Mouse (Mus musculus) urinary bladder, adult 2 months (tissue): ENCODE results near the gene Ciart. TPM values are rescaled to one million over a fixed set of nuclear protein-coding genes. Genes with fewer than 3 reads are reported as not detected.
"Not testable (repeated sequence)": the region's sequence is repeated elsewhere in the genome, so short reads cannot be mapped to it uniquely, and the experiment has no call there.

ENCODE experiments used
- DNase-seq: peaks from one replicate; pipeline ENCODE4 v3.0.0; 2022; ENCODE audit warnings: low spot score
- polyA plus RNA-seq: library from polyadenylated mRNA; depleted of rRNA; stranded (reverse); fragments of >200 nt; gene quantifications from 2 replicates; pipeline ENCODE4 v1.2.3, GENCODE M21; 2012; rRNA removed

Gene Ciart
- polyA plus RNA-seq, 1 experiment: 37.5 TPM

- DNase-seq: no peak
Observed at GRCm38 (mm10) chr3:95865571-95865970, 16.5 kb downstream of the Ciart start.

- no peak for DNase-seq
Observed at GRCm38 (mm10) chr3:95865050-95865449, 17.0 kb downstream of the Ciart start.

DNA sequence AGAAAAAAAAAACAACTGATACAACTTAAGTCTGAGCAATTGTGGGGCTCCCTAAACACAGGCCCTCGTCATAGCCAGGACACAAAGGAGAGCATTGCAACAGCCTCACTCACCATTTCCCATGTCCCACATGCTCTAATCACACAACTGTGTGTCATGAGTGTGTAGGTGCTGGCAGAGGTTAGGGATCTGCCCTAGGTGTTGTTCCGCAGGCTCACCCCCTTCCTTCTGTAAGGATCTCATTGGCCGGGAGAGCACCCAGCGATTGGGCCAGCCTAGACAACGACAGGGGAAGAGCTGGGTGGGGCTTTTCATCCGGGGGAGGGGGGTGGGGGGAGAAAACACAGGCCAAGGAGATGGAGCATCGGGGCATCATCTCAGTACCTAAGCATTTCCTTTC, 18.5 kb downstream of the Ciart start:
- no peak for DNase-seq

GRCm38 (mm10) chr3:95861796-95862195, 20.3 kb downstream of the Ciart start:
- no peak for DNase-seq

DNA sequence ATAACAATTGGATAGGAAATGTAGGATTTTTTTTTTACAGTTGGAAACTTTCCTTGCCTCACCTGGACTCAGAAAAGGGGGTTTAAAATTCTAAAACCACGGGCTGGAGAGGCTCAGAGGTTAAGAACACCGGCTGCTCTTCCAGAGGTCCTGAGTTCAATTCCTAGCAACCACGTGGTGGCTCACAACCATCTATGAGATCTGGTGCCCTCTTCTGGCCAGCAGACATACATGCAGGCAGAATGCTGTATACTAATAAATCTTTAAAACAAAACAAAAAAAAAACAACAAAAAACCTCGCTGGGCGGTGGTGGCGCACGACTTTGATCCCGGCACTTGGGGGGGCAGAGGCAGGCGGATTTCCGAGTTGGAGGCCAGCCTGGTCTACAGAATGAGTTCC, 20.8 kb downstream of the Ciart start:
- DNase-seq: no peak

- no peak for DNase-seq
Observed at GRCm38 (mm10) chr3:95860323-95860722, 21.7 kb downstream of the Ciart start.

- not testable (repeated sequence) for DNase-seq
Observed at GRCm38 (mm10) chr3:95858278-95858677, 23.8 kb downstream of the Ciart start.

DNA sequence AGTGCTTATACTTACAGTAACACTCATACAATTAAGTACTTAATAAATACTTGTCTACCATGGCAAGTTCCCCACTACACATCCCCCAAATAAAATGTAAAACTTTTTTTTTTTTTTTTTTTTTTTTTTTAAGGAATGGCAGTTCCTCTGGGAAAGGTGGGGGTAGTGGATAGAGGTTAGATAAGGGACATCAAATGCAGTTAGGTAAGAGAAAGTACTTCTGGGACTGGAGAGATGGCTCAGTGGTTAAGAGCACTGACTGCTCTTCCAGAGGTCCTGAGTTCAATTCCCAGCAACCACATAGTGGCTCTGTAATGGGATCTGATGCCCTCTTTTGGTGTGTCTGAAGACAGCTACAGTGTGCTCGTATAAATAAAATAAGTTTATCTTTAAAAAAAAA, 25.0 kb downstream of the Ciart start:
- DNase-seq: not testable (repeated sequence)

DNA sequence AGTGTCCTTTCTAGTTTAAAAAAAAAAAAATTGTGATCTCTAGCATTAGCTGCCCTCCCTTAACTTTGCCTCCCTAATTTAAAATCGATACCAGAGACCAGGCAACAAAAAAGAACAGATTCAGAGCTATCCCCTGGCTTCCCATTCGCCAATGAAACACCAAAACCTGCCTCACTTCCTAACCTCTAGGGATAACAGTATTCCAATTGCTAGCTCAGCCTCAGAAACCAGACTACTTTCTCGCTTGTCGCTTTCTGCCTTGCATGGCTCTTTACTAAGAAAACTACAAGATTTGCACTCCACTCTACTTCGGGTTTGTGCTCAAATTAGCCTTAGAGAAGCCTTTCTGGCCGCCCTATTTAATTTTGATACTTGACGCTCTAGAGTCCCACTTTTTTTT, 25.9 kb downstream of the Ciart start:
- DNase-seq: no peak

DNA sequence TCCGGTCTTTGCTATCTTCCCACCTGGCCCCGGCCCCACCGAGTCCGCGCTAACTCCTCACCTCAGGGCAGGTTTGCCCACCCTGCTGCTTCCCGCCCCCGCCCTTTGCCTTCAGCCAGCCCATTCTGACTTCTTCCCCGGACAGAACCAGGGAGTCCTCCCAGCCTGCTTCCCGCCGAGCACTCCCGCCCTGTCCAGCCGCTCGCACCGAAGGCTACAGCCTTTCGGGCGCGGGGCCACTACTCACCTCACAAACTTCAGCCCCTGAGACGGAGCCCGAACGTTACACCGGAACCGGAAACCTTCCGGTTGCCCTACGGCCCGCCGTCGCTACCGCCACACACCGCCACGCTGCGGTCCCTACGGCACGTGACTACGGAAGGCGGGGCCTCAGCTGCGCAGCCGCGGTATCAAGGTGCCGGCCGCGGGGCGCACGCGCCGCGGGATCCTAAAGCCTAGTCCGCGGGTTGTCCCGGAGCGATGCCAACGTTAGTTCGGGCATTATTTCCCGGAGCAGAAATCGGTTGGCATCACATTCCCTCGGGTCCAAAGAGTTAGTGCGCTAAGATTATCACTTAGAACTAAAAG, 26.5 kb downstream of the Ciart start, which contains the start of gene Prpf3:
TSS of gene Prpf3 (minus strand) at position 384 of the 588 bp plus-strand sequence.
- peak; percentile 91 for DNase-seq

DNA sequence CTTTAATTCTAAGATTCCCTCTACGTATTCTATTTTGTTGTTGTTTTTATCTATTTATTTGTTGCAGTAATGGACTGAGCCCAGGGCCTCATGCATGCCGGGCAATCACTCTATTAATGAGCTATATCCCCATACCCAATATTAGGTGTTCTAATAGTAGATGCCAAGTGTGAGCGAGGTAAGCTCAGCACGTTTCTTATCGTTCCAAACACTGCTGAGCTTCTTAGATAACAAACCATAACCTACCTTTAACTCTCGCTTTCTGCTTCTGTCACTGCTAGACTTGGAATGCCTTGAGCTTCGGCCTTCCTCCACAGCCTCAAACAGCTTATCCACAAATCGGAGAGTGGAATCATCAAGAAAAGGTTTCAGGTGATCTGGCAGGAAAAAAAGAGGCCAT, 30.7 kb downstream of the Ciart start:
- DNase-seq: no peak

DNA sequence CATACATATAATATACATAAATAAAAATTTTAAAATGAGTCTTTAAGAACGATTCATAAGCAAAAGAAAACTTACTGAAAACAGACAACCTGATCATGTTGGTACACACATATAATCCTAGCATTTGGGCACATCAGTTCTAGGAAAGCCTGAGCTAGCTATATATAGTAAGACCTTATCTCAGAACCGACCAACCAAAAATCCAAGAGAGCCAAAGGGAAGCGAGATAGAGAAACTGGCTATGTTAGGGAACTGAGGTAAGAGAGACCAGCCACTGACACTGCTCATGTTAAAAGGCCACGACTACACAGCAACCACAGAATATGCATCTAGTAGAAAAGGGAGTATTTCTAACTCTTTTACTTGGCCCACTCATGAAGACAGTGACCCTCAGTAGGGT, 31.4 kb downstream of the Ciart start:
- no peak for DNase-seq

GRCm38 (mm10) chr3:95842503-95843214, 39.4 kb downstream of the Ciart start:
- DNase-seq: no peak

DNA sequence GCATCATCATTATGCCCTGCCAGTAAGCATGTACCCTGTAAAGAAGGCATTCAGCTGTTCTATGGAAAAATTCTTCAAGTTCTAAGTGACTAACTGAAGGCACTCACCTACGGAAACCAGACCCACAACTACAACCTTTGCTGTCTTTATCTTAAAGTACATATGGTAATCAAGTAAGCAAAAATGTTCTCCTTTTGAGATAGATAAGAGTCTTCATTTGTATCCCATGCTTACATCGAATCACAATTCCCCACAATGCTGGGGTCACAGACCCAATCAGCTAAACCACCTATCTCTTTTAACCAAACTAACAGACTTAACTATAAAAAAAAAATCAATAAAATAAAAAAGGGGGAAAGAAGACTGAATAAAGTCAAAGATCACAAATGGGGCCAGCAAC, 42.8 kb downstream of the Ciart start:
- no peak for DNase-seq

DNA sequence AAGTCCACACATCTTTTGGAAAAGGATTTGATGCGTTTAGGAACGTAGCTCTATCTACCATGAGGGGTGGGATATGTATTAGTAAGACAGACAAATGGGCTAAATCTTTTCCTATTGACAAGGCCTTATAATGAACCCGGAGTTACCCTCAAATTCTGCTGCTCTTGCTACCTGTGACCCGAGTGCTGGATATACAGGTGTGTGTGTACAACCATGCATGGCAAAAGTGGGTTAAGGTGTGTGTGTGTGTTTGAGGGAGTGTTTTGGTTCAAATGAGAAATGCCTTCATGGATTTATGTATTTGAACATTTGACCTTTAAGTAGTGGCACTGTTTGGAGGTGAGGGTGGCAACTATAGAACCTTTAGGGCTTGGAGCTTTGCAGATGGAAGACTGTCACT, 53.0 kb downstream of the Ciart start:
- DNase-seq: no peak

Other genes starting within 250 kb of the Ciart start
- 90.3 and 106 TPM in 2 replicates for gene Mcl1, start 223.5 kb downstream of the Ciart start, polyA plus RNA-seq
- 52.4 and 58.8 TPM in 2 replicates for gene Adamtsl4, start 194.3 kb downstream of the Ciart start, polyA plus RNA-seq
- 718 and 729 TPM in 2 replicates for gene Ecm1, start 142.7 kb downstream of the Ciart start, polyA plus RNA-seq
- gene Tars2, start 122.0 kb downstream of the Ciart start, polyA plus RNA-seq: 32.5 and 37.6 TPM in 2 replicates
- 17.7 and 20.2 TPM in 2 replicates for gene Rprd2, start 63.4 kb downstream of the Ciart start, polyA plus RNA-seq
- gene Prpf3, start 26.4 kb downstream of the Ciart start, polyA plus RNA-seq: 26.6 and 29.7 TPM in 2 replicates
- 245 and 291 TPM in 2 replicates for gene Mrps21, start 10.7 kb downstream of the Ciart start, polyA plus RNA-seq
- 28.6 and 30.4 TPM in 2 replicates for gene BC028528, start 9.8 kb upstream of the Ciart start, polyA plus RNA-seq
- gene Aph1a, start 11.7 kb upstream of the Ciart start, polyA plus RNA-seq: 84.0 and 96.2 TPM in 2 replicates
- gene Car14, start 22.4 kb upstream of the Ciart start, polyA plus RNA-seq: 14.7 and 17.0 TPM in 2 replicates
- 53.4 and 78.9 TPM in 2 replicates for gene Anp32e, start 47.0 kb upstream of the Ciart start, polyA plus RNA-seq
- gene Plekho1, start 113.8 kb upstream of the Ciart start, polyA plus RNA-seq: 196 and 224 TPM in 2 replicates
- 15.3 and 20.3 TPM in 2 replicates for gene Vps45, start 176.2 kb upstream of the Ciart start, polyA plus RNA-seq
- 11.1 and 16.8 TPM in 2 replicates for gene Otud7b, start 222.3 kb upstream of the Ciart start, polyA plus RNA-seq